Mouse (Mus musculus): ENCODE results near the gene Lrrc15. TPM values are rescaled to one million over a fixed set of nuclear protein-coding genes. Genes with fewer than 3 reads are reported as not detected.
A peak's percentile ranks its signal among the peaks of the same experiment; 100 is the strongest.

Lrrc15 gene
- polyA plus RNA-seq, 1 experiment from 2014 or later = 0.13 TPM

DNA sequence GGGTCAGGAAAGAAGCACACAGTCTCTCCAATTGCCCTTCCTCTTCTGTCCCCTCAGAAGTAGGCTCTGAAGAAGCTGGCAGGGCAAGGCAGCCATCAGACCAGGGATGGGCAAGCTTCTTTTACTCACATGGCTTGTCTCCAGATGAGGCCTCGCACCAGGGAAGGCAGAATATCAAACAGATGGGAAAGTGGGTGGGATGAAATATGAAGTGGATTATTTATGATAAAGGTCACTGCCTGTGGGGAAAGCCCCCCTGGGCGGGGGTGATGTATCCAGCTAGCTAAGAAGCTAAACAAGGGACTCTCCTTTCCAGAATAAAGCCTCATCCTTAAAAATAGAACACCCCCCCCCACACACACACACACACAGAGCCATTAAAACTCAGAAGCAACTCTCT lies 47.5 kb downstream of the Lrrc15 start:
- Histone ChIP-seq H3K27ac (ENCODE audit: low read length) (no peak overlapping the region), H3K36me3 (ENCODE audit: control insufficient read depth, insufficient read depth, low read length) (no peaks in the 10 kb centered on the region), H3K4me1 (replicated peaks; ENCODE audit: control insufficient read depth, insufficient read depth, low read length) (peaks cover 24% of the 10 kb centered on the region), H3K9me3 (ENCODE audit: control insufficient read depth, low read length) (no peaks in the 10 kb centered on the region), H3K4me3 (ENCODE audit: low read length) (no peak overlapping the region), H3K9ac (ENCODE audit: low read length) (no peak overlapping the region; the same call in 1 of the 2 replicates), H3K27me3 (ENCODE audit: control insufficient read depth, insufficient read depth, low read depth, low read length) (0 out of 2 replicates have a peak, but pooled peaks cover 2% of the 10 kb centered on the region), H3K4me2 (ENCODE audit: low read depth, low read length) (no peak overlapping the region; the same call in 1 of the 2 replicates)
- ATAC-seq (ENCODE audit: low read depth) = peak; percentile 27; the same call in 1 of the 2 replicates
- 26% methylated on average over 2 of the region's 2 CpGs for WGBS

GRCm38 (mm10) chr16:30234636-30235546 lies 48.2 kb downstream of the Lrrc15 start:
- H3K36me3 ChIP-seq (ENCODE audit: control insufficient read depth, insufficient read depth, low read length) = no peaks in the 10 kb centered on the region
- no peak overlapping the region for H3K27ac ChIP-seq (ENCODE audit: low read length)
- 0 out of 2 replicates have a peak, but pooled peaks cover 2% of the 10 kb centered on the region for H3K27me3 ChIP-seq (ENCODE audit: control insufficient read depth, insufficient read depth, low read depth, low read length)
- no peaks in the 10 kb centered on the region for H3K9me3 ChIP-seq (ENCODE audit: control insufficient read depth, low read length)
- H3K4me1 ChIP-seq (replicated peaks; ENCODE audit: control insufficient read depth, insufficient read depth, low read length) = peaks cover 24% of the 10 kb centered on the region
- 52% methylated on average over 12 of the region's 12 CpGs for WGBS
- no peak overlapping the region for H3K9ac ChIP-seq (ENCODE audit: low read length)
- no peak overlapping the region for H3K4me3 ChIP-seq (ENCODE audit: low read length)
- H3K4me2 ChIP-seq (ENCODE audit: low read depth, low read length) = no peak overlapping the region; the same call in 1 of the 2 replicates
- no peak for ATAC-seq (ENCODE audit: low read depth)

DNA sequence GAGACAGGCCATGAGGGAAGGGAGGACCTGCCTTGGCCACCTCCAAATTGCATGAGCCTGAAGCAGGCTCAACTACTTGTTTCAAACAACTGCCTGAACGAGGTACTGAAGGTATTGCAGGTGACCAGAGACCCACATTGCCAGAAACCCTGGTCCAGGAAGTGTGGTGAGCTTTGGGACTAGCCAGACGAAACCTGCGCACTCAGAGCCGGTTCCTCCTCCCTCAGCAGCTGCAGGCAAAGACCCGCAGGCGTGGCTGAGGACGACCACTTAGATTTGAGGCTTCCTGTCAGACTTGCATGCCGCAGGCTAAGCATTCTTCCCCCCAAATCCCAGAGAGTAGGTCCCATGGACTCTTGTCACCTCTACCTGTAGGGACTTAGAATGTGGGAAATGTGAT lies 49.0 kb downstream of the Lrrc15 start:
- H3K27ac ChIP-seq (ENCODE audit: low read length) = no peak overlapping the region
- H3K27me3 ChIP-seq (ENCODE audit: control insufficient read depth, insufficient read depth, low read depth, low read length) = 0 out of 2 replicates have a peak, but pooled peaks cover 2% of the 10 kb centered on the region
- no peak for ATAC-seq (ENCODE audit: low read depth)
- H3K9ac ChIP-seq (ENCODE audit: low read length) = no peak overlapping the region
- no peaks in the 10 kb centered on the region for H3K9me3 ChIP-seq (ENCODE audit: control insufficient read depth, low read length)
- H3K4me1 ChIP-seq (replicated peaks; ENCODE audit: control insufficient read depth, insufficient read depth, low read length) = peaks cover 24% of the 10 kb centered on the region
- no peak overlapping the region for H3K4me2 ChIP-seq (ENCODE audit: low read depth, low read length)
- no peaks in the 10 kb centered on the region for H3K36me3 ChIP-seq (ENCODE audit: control insufficient read depth, insufficient read depth, low read length)
- 49% methylated on average over 8 of the region's 8 CpGs for WGBS
- no peak overlapping the region for H3K4me3 ChIP-seq (ENCODE audit: low read length)

DNA sequence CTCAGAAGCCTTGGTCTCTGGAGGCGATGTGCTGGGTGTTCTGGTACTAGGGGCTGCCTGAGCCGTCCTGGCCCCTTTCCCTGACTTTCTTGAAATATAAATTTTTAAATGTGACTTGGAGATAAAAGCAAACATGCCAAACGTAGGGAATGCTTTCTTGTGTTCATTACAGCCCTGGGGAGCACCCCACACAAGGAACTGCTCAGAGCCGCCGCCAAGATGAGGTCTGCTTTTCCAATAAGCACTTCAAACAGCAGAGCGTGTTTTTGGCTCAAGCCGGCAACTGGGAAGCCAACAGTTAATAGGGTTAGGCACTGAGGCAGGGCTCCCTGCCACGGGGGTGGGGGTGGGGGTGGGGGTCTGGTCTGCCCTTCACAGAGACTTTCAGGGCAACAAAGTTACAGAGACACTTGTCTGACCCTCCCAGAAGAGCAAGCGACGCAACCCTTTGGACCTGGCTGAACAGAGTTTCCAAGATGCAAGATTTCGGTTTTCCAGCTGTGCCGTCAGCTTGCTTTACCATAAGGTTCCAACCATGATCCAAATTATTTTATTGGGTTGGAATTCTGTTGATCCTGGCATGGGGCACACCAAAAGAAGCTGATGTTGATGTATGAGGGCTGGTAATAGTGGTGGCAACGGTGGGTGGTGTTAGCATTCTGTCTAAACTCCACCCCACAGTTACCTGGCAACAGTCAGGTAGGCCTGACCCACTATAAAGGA lies 51.0 kb downstream of the Lrrc15 start:
- Histone ChIP-seq H3K4me3 (ENCODE audit: low read length) (no peak overlapping the region), H3K9me3 (ENCODE audit: control insufficient read depth, low read length) (no peaks in the 10 kb centered on the region), H3K27me3 (ENCODE audit: control insufficient read depth, insufficient read depth, low read depth, low read length) (0 out of 2 replicates have a peak, but pooled peaks cover 2% of the 10 kb centered on the region), H3K27ac (ENCODE audit: low read length) (peak overlapping the region; percentile 73), H3K4me1 (replicated peaks; ENCODE audit: control insufficient read depth, insufficient read depth, low read length) (peaks cover 24% of the 10 kb centered on the region), H3K9ac (ENCODE audit: low read length) (peak overlapping the region; percentile 39; the same call in 1 of the 2 replicates), H3K36me3 (ENCODE audit: control insufficient read depth, insufficient read depth, low read length) (no peaks in the 10 kb centered on the region), H3K4me2 (ENCODE audit: low read depth, low read length) (no peak overlapping the region; the same call in 1 of the 2 replicates)
- ATAC-seq (ENCODE audit: low read depth) = peak; percentile 63
- 21% methylated on average over 13 of the region's 13 CpGs for WGBS

DNA sequence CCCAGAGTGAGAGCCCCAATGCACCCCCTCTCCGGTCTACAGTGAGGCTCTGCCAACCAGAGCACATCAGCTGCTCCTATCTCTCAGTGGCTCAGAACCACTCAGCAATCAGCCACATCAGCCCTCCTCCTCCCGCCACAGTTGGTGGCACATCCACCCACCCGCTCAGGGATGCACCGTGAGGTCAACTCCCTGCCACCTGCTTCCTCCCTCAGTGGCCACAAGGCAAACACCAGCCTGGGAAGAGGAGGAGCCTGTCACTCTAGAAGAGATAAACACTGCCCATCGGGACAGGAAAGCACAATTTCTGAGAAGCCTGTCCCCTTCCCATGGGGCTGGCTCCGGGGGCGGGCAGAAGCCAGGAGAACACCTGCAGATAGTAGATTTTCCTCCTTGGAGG lies 55.7 kb downstream of the Lrrc15 start:
- peaks cover 11% of the 10 kb centered on the region for H3K4me1 ChIP-seq (replicated peaks; ENCODE audit: control insufficient read depth, insufficient read depth, low read length)
- H3K4me3 ChIP-seq (ENCODE audit: low read length) = no peak overlapping the region
- no peak overlapping the region for H3K4me2 ChIP-seq (ENCODE audit: low read depth, low read length)
- ATAC-seq (ENCODE audit: low read depth) = 0 out of 2 replicates have a peak, but pooled peaks have one; percentile 16
- no peaks in the 10 kb centered on the region for H3K9me3 ChIP-seq (ENCODE audit: control insufficient read depth, low read length)
- 19% methylated on average over 7 of the region's 7 CpGs for WGBS
- no peak overlapping the region for H3K27ac ChIP-seq (ENCODE audit: low read length)
- no peaks in the 10 kb centered on the region for H3K36me3 ChIP-seq (ENCODE audit: control insufficient read depth, insufficient read depth, low read length)
- no peak overlapping the region for H3K9ac ChIP-seq (ENCODE audit: low read length)
- no peaks in the 10 kb centered on the region for H3K27me3 ChIP-seq (ENCODE audit: control insufficient read depth, insufficient read depth, low read depth, low read length)

DNA sequence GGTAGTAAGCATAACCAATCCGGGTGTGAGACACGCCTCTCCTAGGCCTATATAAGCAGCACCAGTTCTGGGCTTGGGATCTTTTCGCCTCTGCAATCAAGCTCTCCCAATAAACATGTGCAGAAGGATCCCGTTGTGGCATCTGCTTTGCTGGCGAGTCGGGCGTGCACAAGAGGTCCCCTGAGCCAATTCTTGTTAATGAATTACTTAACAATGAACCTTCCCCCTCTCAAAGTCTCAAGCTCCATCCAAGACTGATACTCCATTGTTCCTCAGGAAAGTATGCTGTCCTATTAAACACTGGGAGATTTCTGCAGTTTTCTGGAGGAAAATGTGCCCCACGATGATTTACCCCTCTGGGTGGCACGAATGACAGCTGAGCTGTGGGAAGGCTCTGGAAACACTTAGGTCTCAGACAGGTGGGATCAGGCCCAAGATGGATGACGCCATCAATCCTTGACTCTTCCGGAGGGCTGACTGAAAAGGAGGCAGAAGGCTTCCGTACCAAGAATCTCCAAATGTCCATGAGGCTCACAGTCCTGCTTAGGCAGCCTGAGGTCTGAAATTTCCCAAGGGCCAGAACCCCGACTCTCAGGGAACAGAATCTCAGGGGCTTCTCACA lies 61.8 kb downstream of the Lrrc15 start:
- ATAC-seq (ENCODE audit: low read depth) = no peak
- H3K9me3 ChIP-seq (ENCODE audit: control insufficient read depth, low read length) = no peaks in the 10 kb centered on the region
- H3K4me3 ChIP-seq (ENCODE audit: low read length) = no peak overlapping the region
- H3K36me3 ChIP-seq (ENCODE audit: control insufficient read depth, insufficient read depth, low read length) = no peaks in the 10 kb centered on the region
- H3K9ac ChIP-seq (ENCODE audit: low read length) = no peak overlapping the region
- H3K27ac ChIP-seq (ENCODE audit: low read length) = no peak overlapping the region
- H3K4me2 ChIP-seq (ENCODE audit: low read depth, low read length) = no peak overlapping the region
- H3K27me3 ChIP-seq (ENCODE audit: control insufficient read depth, insufficient read depth, low read depth, low read length) = no peaks in the 10 kb centered on the region
- no peaks in the 10 kb centered on the region for H3K4me1 ChIP-seq (replicated peaks; ENCODE audit: control insufficient read depth, insufficient read depth, low read length)
- WGBS = 61% methylated on average over 12 of the region's 13 CpGs

Other genes with a start within 250 kb of the Lrrc15 start
- gene Hes1, start 218.9 kb downstream of the Lrrc15 start, polyA plus RNA-seq (2015; fragmentation: Nextera tagmentation; extraction: Ambion mirVana) = 37.1 and 40.7 TPM in 2 replicates
- not detected in 2 replicates for gene Cpn2, start 15.8 kb downstream of the Lrrc15 start, polyA plus RNA-seq (2015; fragmentation: Nextera tagmentation; extraction: Ambion mirVana)
- 1.8 and 2.0 TPM in 2 replicates for gene Gp5, start 27.5 kb upstream of the Lrrc15 start, polyA plus RNA-seq (2015; fragmentation: Nextera tagmentation; extraction: Ambion mirVana)
- gene Atp13a3, start 122.7 kb upstream of the Lrrc15 start, polyA plus RNA-seq (2015; fragmentation: Nextera tagmentation; extraction: Ambion mirVana) = 12.0 and 12.5 TPM in 2 replicates

All from lung, embryonic 16.5 days (tissue).